Mouse (Mus musculus) liver (tissue): ENCODE results near the gene Rbm28.

ENCODE experiments used
- DNase-seq: peaks from one replicate; pipeline ENCODE4 v3.0.0-alpha.2; 2020; ENCODE audit warnings: mixed read lengths

Rbm28 gene

GRCm38 (mm10) chr6:29164314-29165244, at the start of gene Rbm28:
Rbm28 (minus strand) TSS chr6:29165006.
- DNase-seq: peak; percentile 83

- no peak for DNase-seq
These were observed 49.4 kb upstream of the Rbm28 start for GRCm38 (mm10) chr6:29214245-29214644.

- no peak for DNase-seq
These were observed 48.6 kb upstream of the Rbm28 start for GRCm38 (mm10) chr6:29213436-29213835.

GRCm38 (mm10) chr6:29211806-29212492, 47.1 kb upstream of the Rbm28 start:
- DNase-seq: peak; percentile 81

GRCm38 (mm10) chr6:29211146-29211545, 46.3 kb upstream of the Rbm28 start:
- no peak for DNase-seq

GRCm38 (mm10) chr6:29210231-29210936, 45.6 kb upstream of the Rbm28 start:
- no peak for DNase-seq

- no peak for DNase-seq
These were observed 43.4 kb upstream of the Rbm28 start for GRCm38 (mm10) chr6:29208178-29208577.

GRCm38 (mm10) chr6:29207017-29207416, 42.2 kb upstream of the Rbm28 start:
- DNase-seq: no peak

GRCm38 (mm10) chr6:29206006-29206405, 41.2 kb upstream of the Rbm28 start:
- no peak for DNase-seq

GRCm38 (mm10) chr6:29204932-29205614, 40.3 kb upstream of the Rbm28 start:
- peak; percentile 32 for DNase-seq

- no peak for DNase-seq
These were observed 39.2 kb upstream of the Rbm28 start for GRCm38 (mm10) chr6:29203861-29204585.

- DNase-seq: no peak
These were observed 38.3 kb upstream of the Rbm28 start for GRCm38 (mm10) chr6:29203096-29203495.

GRCm38 (mm10) chr6:29201988-29202387, 37.2 kb upstream of the Rbm28 start:
- DNase-seq: no peak

- no peak for DNase-seq
These were observed 36.5 kb upstream of the Rbm28 start for GRCm38 (mm10) chr6:29201341-29201740.

- no peak for DNase-seq
These were observed 35.7 kb upstream of the Rbm28 start for GRCm38 (mm10) chr6:29200496-29200895.

GRCm38 (mm10) chr6:29199223-29199855, 34.5 kb upstream of the Rbm28 start:
- DNase-seq: no peak

- DNase-seq: peak; percentile 81
These were observed 33.8 kb upstream of the Rbm28 start for GRCm38 (mm10) chr6:29198309-29199222.

- no peak for DNase-seq
These were observed 31.3 kb upstream of the Rbm28 start for GRCm38 (mm10) chr6:29195846-29196698.

- no peak for DNase-seq
These were observed 30.3 kb upstream of the Rbm28 start for GRCm38 (mm10) chr6:29195146-29195545.
